Mouse (Mus musculus): ENCODE data around the gene Gm7694. TPM values are rescaled to one million over a fixed set of nuclear protein-coding genes. Genes with fewer than 3 reads are reported as not detected.

Gene Gm7694
- 3.8 and 6.4 TPM in 2 replicates for polyA plus RNA-seq (2012)

GRCm38 (mm10) chr1:170306232-170306631 is at the start of gene Gm7694:
Gm7694 (minus strand) TSS chr1:170306332.

DNA sequence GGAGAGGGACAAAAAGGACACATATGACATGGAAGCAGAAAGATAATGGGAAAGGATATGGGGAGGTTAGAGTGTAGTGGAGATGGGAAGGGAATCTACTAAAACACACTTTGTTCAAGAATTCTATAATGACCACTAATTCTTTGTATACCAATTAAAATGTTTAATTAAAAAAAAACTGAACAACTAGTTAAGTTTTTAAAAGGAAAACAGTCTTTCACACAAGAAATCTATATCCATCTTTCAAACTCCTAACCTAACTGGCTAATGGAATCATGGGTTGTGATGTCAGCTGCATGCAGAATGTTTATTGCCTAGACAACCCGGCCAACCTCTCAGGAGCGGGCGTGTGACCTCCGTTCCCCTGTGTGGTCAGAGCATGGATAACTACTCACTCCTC is 2.4 kb upstream of the Gm7694 start, which contains the start of gene Spata46:
Spata46 (plus strand) TSS at position 301 of the 400 bp plus-strand sequence.

DNA sequence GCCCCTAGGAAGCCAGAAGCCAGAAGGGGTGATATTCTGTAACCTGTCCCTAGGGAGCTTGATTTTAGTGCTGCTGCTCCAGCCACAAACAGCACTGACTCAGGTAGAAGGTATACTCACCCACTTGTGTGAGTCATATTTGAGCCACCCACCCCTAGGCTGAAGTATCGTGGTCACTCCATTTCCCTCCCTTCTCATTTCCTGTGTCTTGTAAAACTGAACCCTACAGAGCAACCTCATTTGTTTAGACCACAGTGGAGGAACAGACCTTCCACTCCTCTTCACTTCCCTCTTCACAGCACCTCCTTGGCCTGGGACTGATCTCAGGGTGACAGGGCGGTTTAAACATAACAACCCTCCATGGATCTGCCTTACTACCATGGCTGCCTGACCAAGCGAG is 29.1 kb downstream of the Gm7694 start, which contains the start of gene Sh2d1b1:
Sh2d1b1 (plus strand) TSS at position 305 of the 400 bp plus-strand sequence.

Other genes with a start within 250 kb of the Gm7694 start
- gene Ddr2, start 195.6 kb downstream of the Gm7694 start, polyA plus RNA-seq (2012), result not detected in 2 replicates
- 9.9 and 12.8 TPM in 2 replicates for gene Uap1, start 131.4 kb downstream of the Gm7694 start, polyA plus RNA-seq (2012)
- gene Uhmk1, start 90.9 kb downstream of the Gm7694 start, polyA plus RNA-seq (2012), result 2.3 TPM in 2 replicates
- gene Sh2d1b2, start 73.6 kb downstream of the Gm7694 start, polyA plus RNA-seq (2012), result not detected in 2 replicates
- 0.21 and 0.47 TPM in 2 replicates for gene Sh2d1b1, start 29.0 kb downstream of the Gm7694 start, polyA plus RNA-seq (2012)
- not detected in 2 replicates for gene Spata46, start 2.5 kb upstream of the Gm7694 start, polyA plus RNA-seq (2012)

Data from megakaryocyte-erythroid progenitor cell, adult 5 weeks (primary cell).